Mouse (Mus musculus) limb, embryonic 14.5 days (tissue): ENCODE data around the gene Rasal2. TPM values are rescaled to one million over a fixed set of nuclear protein-coding genes. Genes with fewer than 3 reads are reported as not detected.

Experiments used
- ATAC-seq: fragments of 200-750 bp; cut with Nextera tagmentation; 2 replicates; pipeline ENCODE4 v1.8.0; 2017; ENCODE audit warnings: low read depth, moderate number of reproducible peaks, moderate TSS enrichment; ENCODE audit not compliant: low FRiP score
- DNase-seq: peaks from one replicate; pipeline ENCODE4 v3.0.0-alpha.2; 2015; ENCODE audit warnings: low spot score
- H3K27ac ChIP-seq: fragments of 300-500 bp; sonication (generic); replicated peaks from 2 replicates; pipeline ENCODE4 v1.5.1; 2014; ENCODE audit warnings: low read depth, mild to moderate bottlenecking, low read length, moderate library complexity, mixed read lengths
- H3K27me3 ChIP-seq: fragments of 300-500 bp; sonication (generic); 2 replicates; pipeline ENCODE4 v1.6.1; 2014; ENCODE audit warnings: low read length, mixed read lengths; ENCODE audit not compliant: control insufficient read depth, insufficient read depth
- H3K36me3 ChIP-seq: fragments of 300-500 bp; sonication (generic); 2 replicates; pipeline ENCODE4 v1.6.1; 2014; ENCODE audit warnings: mild to moderate bottlenecking, low read length, moderate library complexity, mixed read lengths; ENCODE audit not compliant: control insufficient read depth, insufficient read depth
- H3K4me1 ChIP-seq: fragments of 300-500 bp; sonication (generic); 2 replicates; pipeline ENCODE4 v1.6.1; 2014; ENCODE audit warnings: antibody characterized with exemption, low read length, mixed read lengths; ENCODE audit not compliant: control insufficient read depth, insufficient read depth
- H3K4me2 ChIP-seq: fragments of 300-500 bp; sonication (generic); replicated peaks from 2 replicates; pipeline ENCODE4 v1.6.1; 2014; ENCODE audit warnings: low read depth, mild to moderate bottlenecking, low read length, moderate library complexity; ENCODE audit not compliant: severe bottlenecking
- H3K4me3 ChIP-seq: fragments of 300-500 bp; sonication (generic); replicated peaks from 2 replicates; pipeline ENCODE4 v1.5.1; 2014; ENCODE audit warnings: low read length
- H3K9ac ChIP-seq: fragments of 300-500 bp; sonication (generic); 2 replicates; pipeline ENCODE4 v1.6.1; 2014; ENCODE audit warnings: mild to moderate bottlenecking, low read depth, low read length, moderate library complexity; ENCODE audit not compliant: severe bottlenecking
- H3K9me3 ChIP-seq: fragments of 300-500 bp; sonication (generic); 2 replicates; pipeline ENCODE4 v1.6.1; 2016; ENCODE audit warnings: low read length; ENCODE audit not compliant: control insufficient read depth
- POLR2A ChIP-seq: fragments of 200-500 bp; IDR thresholded peaks from 2 replicates; pipeline ENCODE4 v1.8.0; 2012; ENCODE audit warnings: inconsistent platforms, mild to moderate bottlenecking, moderate library complexity, borderline replicate concordance; ENCODE audit not compliant: insufficient read depth, insufficient read length; ENCODE audit errors: extremely low read depth
- WGBS: fragments of 180-500 bp; shearing (Covaris S2); extraction: QIAGEN DNeasy Blood & Tissue Kit; methylation state at CpG from one replicate; pipeline ENCODE4 v1.1.7; 2014; 5-methylcytosine and 5-hydroxymethylcytosine counted together
- polyA plus RNA-seq, 2 experiments: library from polyadenylated mRNA; depleted of rRNA in 1 of 2; stranded (reverse) in 1 of 2; unstranded in 1 of 2; fragments of >200 nt; fragmentation: Nextera tagmentation in 1 of 2; extraction: Ambion mirVana in 1 of 2; gene quantifications; 2 replicates each; pipeline versions ENCODE4 v1.2.1 to v1.2.3; 2012 to 2014

The Rasal2 gene
- polyA plus RNA-seq, 2 experiments: 5.4 to 10.2 TPM

GRCm38 (mm10) chr1:157415771-157416170 is 3.4 kb upstream of the Rasal2 start:
- H3K4me3 ChIP-seq: no peak overlapping the region
- no peaks in the 10 kb centered on the region for H3K9me3 ChIP-seq
- WGBS: 81% methylated on average over 3 of the region's 3 CpGs
- no peak overlapping the region for H3K4me2 ChIP-seq
- no peak overlapping the region for H3K27ac ChIP-seq
- DNase-seq: no peak
- H3K4me1 ChIP-seq: no peaks in the 10 kb centered on the region
- H3K27me3 ChIP-seq: no peaks in the 10 kb centered on the region
- ATAC-seq: no peak
- H3K36me3 ChIP-seq: 0 out of 2 replicates have a peak, but pooled peaks cover 2% of the 10 kb centered on the region
- H3K9ac ChIP-seq: no peak overlapping the region
- no peak for TF ChIP-seq POLR2A

- H3K27ac ChIP-seq: peak overlapping the region; percentile 84
- WGBS: 1% methylated on average over 33 of the region's 85 CpGs
- H3K4me1 ChIP-seq: no peaks in the 10 kb centered on the region
- H3K9me3 ChIP-seq: no peaks in the 10 kb centered on the region
- no peak for TF ChIP-seq POLR2A
- DNase-seq (no peak), ATAC-seq (peak; percentile 85)
- peak overlapping the region; percentile 91 for H3K4me3 ChIP-seq
- no peaks in the 10 kb centered on the region for H3K27me3 ChIP-seq
- H3K9ac ChIP-seq: peak overlapping the region; percentile 77
- no peaks in the 10 kb centered on the region for H3K36me3 ChIP-seq
- H3K4me2 ChIP-seq: peak overlapping the region; percentile 88
Measured at GRCm38 (mm10) chr1:157411711-157412380, 549 bp downstream of the Rasal2 start.

- H3K4me1 ChIP-seq: no peaks in the 10 kb centered on the region
- 2% methylated on average over 4 of the region's 4 CpGs for WGBS
- peak overlapping the region; percentile 77 for H3K9ac ChIP-seq
- no peaks in the 10 kb centered on the region for H3K27me3 ChIP-seq
- ATAC-seq: no peak
- no peak overlapping the region for H3K27ac ChIP-seq
- peak overlapping the region; percentile 91 for H3K4me3 ChIP-seq
- TF ChIP-seq POLR2A: no peak
- H3K36me3 ChIP-seq: no peaks in the 10 kb centered on the region
- no peaks in the 10 kb centered on the region for H3K9me3 ChIP-seq
- H3K4me2 ChIP-seq: peak overlapping the region; percentile 88
- DNase-seq: no peak
Measured at GRCm38 (mm10) chr1:157411341-157411710, 1.1 kb downstream of the Rasal2 start.

GRCm38 (mm10) chr1:157410937-157411336 is 1.5 kb downstream of the Rasal2 start:
- DNase-seq: no peak
- no peaks in the 10 kb centered on the region for H3K9me3 ChIP-seq
- no peak overlapping the region for H3K27ac ChIP-seq
- TF ChIP-seq POLR2A: no peak
- H3K4me1 ChIP-seq: no peaks in the 10 kb centered on the region
- H3K9ac ChIP-seq: no peak overlapping the region
- H3K4me2 ChIP-seq: peak overlapping the region; percentile 88
- H3K4me3 ChIP-seq: peak overlapping the region; percentile 91
- ATAC-seq: no peak
- 19% methylated on average over 8 of the region's 8 CpGs for WGBS
- H3K27me3 ChIP-seq: no peaks in the 10 kb centered on the region
- no peaks in the 10 kb centered on the region for H3K36me3 ChIP-seq

- ATAC-seq (no peak), DNase-seq (no peak)
- no peak overlapping the region for H3K27ac ChIP-seq
- no peaks in the 10 kb centered on the region for H3K27me3 ChIP-seq
- WGBS: 81% methylated on average over 2 of the region's 2 CpGs
- no peak overlapping the region for H3K9ac ChIP-seq
- H3K9me3 ChIP-seq: no peaks in the 10 kb centered on the region
- TF ChIP-seq POLR2A: no peak
- H3K4me2 ChIP-seq: no peak overlapping the region
- H3K4me3 ChIP-seq: no peak overlapping the region
- no peaks in the 10 kb centered on the region for H3K36me3 ChIP-seq
- H3K4me1 ChIP-seq: no peaks in the 10 kb centered on the region
Measured at GRCm38 (mm10) chr1:157409648-157410047, 2.7 kb downstream of the Rasal2 start.
